Mouse (Mus musculus) ES-Bruce4 (cell line): ENCODE measurements at regions not wholly inside any gene's neighbourhood (a gene's known extent, or its start where the extent isn't known, plus 50 kb on each side); places are given as distances from the start of the nearest gene placed in this dataset.

Experiments
- CTCF ChIP-seq: IDR thresholded peaks from one replicate; pipeline ENCODE4 v1.8.1; 2011; ENCODE audit warnings: low read depth, low read length
- EP300 ChIP-seq: IDR thresholded peaks from 2 replicates; pipeline ENCODE4 v1.6.1; 2011; ENCODE audit warnings: low read depth, low read length; ENCODE audit not compliant: insufficient read depth
- POLR2A ChIP-seq: IDR thresholded peaks from one replicate; pipeline ENCODE4 v1.8.1; 2011; ENCODE audit warnings: low read length; ENCODE audit not compliant: insufficient read depth

- no peak for TF ChIP-seq CTCF
- no peak for TF ChIP-seq POLR2A
- no peak for TF ChIP-seq EP300
Observed at GRCm38 (mm10) chr2:51348774-51349173, 199.9 kb upstream of the Rnd3 start.
